Mouse (Mus musculus) CH12.LX (cell line): ENCODE measurements at regions not wholly inside any gene's neighbourhood (a gene's known extent, or its start where the extent isn't known, plus 50 kb on each side); places are given as distances from the start of the nearest gene placed in this dataset.

Source experiments
- DNase-seq: peaks from one replicate; pipeline ENCODE4 v3.0.0-alpha.2; 2013; ENCODE audit errors: extremely low read depth
- H3K27ac ChIP-seq: 2 replicates; pipeline ENCODE4 v1.5.1; 2012; ENCODE audit warnings: low read depth, mild to moderate bottlenecking, control low read depth, moderate library complexity; ENCODE audit not compliant: insufficient read depth
- H3K27me3 ChIP-seq: replicated peaks from 2 replicates; pipeline ENCODE3; 2012; ENCODE audit warnings: inconsistent platforms
- H3K36me3 ChIP-seq, 2 experiments: replicated peaks in 1 of 2; 2 replicates each; pipeline versions ENCODE3 to v1.6.1; 2012; ENCODE audit warnings: inconsistent platforms in 1 of 2, low read length in 1 of 2, mild to moderate bottlenecking in 1 of 2, mixed read lengths in 1 of 2, moderate library complexity in 1 of 2; ENCODE audit not compliant: control insufficient read depth in 1 of 2, insufficient read depth in 1 of 2
- H3K4me1 ChIP-seq, 2 experiments: 2 replicates each; pipeline ENCODE4 v1.6.1; 2012; ENCODE audit warnings: inconsistent platforms in 1 of 2, moderate library complexity in 1 of 2; ENCODE audit not compliant: insufficient read depth in 2 of 2, control insufficient read depth in 1 of 2
- H3K4me2 ChIP-seq: 2 replicates; pipeline ENCODE4 v1.6.1; 2012; ENCODE audit warnings: low read depth, mild to moderate bottlenecking, control low read depth; ENCODE audit not compliant: poor library complexity, insufficient read depth, severe bottlenecking
- H3K4me3 ChIP-seq, 3 experiments: fragments of 150-350 bp in 1 of 3; sonication (generic) in 1 of 3; replicated peaks in 1 of 3; 2 replicates each; pipeline versions ENCODE3 to v1.5.1; 2011 to 2012; ENCODE audit warnings: low read depth in 2 of 3, low read length in 2 of 3, mild to moderate bottlenecking in 2 of 3, moderate library complexity in 2 of 3, control low read depth in 1 of 3, improper control_type of control experiment in 1 of 3, inconsistent platforms in 1 of 3, mixed read lengths in 1 of 3; ENCODE audit not compliant: poor library complexity in 1 of 3
- H3K79me2 ChIP-seq: replicated peaks from 2 replicates; pipeline ENCODE4 v1.6.1; 2012; ENCODE audit warnings: mild to moderate bottlenecking, moderate library complexity; ENCODE audit not compliant: control insufficient read depth, poor library complexity, insufficient read depth, severe bottlenecking; ENCODE audit errors: extremely low read depth
- H3K9ac ChIP-seq: 2 replicates; pipeline ENCODE4 v1.6.1; 2012; ENCODE audit warnings: low read depth, mild to moderate bottlenecking, control low read depth, moderate library complexity; ENCODE audit not compliant: insufficient read depth
- H3K9me3 ChIP-seq: replicated peaks from 2 replicates; pipeline ENCODE3; 2012; ENCODE audit warnings: low read length, inconsistent platforms, mixed read lengths
- BHLHE40 ChIP-seq: IDR thresholded peaks from 2 replicates; pipeline ENCODE4 v1.6.1; 2011; ENCODE audit warnings: mild to moderate bottlenecking, low read depth, low read length, improper control_type of control experiment
- CHD1 ChIP-seq: IDR thresholded peaks from 2 replicates; pipeline ENCODE4 v1.6.1; 2012; ENCODE audit warnings: low read depth, low read length, improper control_type of control experiment, inconsistent platforms
- CHD2 ChIP-seq: IDR thresholded peaks from 2 replicates; pipeline ENCODE4 v1.6.1; 2011; ENCODE audit warnings: low read length, improper control_type of control experiment
- E2F4 ChIP-seq: IDR thresholded peaks from 2 replicates; pipeline ENCODE4 v1.6.1; 2011; ENCODE audit warnings: low read depth, low read length, improper control_type of control experiment; ENCODE audit not compliant: insufficient replicate concordance
- ETS1 ChIP-seq: conservative IDR thresholded peaks from 2 replicates; pipeline ENCODE4 v1.6.1; 2012; ENCODE audit warnings: low read depth, mild to moderate bottlenecking, inconsistent platforms, low read length, improper control_type of control experiment, moderate library complexity
- HCFC1 ChIP-seq: IDR thresholded peaks from 2 replicates; pipeline ENCODE4 v1.6.1; 2012; ENCODE audit warnings: low read depth, mild to moderate bottlenecking, inconsistent platforms, low read length, improper control_type of control experiment
- IRF4 ChIP-seq: IDR thresholded peaks from 2 replicates; pipeline ENCODE4 v1.6.1; 2014; ENCODE audit warnings: low read depth, mild to moderate bottlenecking, inconsistent platforms, low read length, improper control_type of control experiment
- JUN ChIP-seq: IDR thresholded peaks from 2 replicates; pipeline ENCODE4 v1.6.1; 2011; ENCODE audit warnings: low read depth, mild to moderate bottlenecking, low read length, improper control_type of control experiment, moderate library complexity; ENCODE audit not compliant: insufficient read depth
- KAT2A ChIP-seq: IDR thresholded peaks from 2 replicates; pipeline ENCODE4 v1.6.1; 2012; ENCODE audit warnings: low read length, improper control_type of control experiment, inconsistent platforms; ENCODE audit not compliant: insufficient replicate concordance
- MAX ChIP-seq: IDR thresholded peaks from 2 replicates; pipeline ENCODE4 v1.6.1; 2011; ENCODE audit warnings: low read length, improper control_type of control experiment
- MEF2A ChIP-seq: IDR thresholded peaks from 2 replicates; pipeline ENCODE4 v1.6.1; 2014; ENCODE audit warnings: low read depth, mild to moderate bottlenecking, inconsistent platforms, low read length, improper control_type of control experiment, borderline replicate concordance
- MXI1 ChIP-seq: IDR thresholded peaks from 2 replicates; pipeline ENCODE4 v1.6.1; 2011; ENCODE audit warnings: mild to moderate bottlenecking, low read depth, low read length, improper control_type of control experiment
- NELFE ChIP-seq: IDR thresholded peaks from 2 replicates; pipeline ENCODE4 v1.6.1; 2011; ENCODE audit warnings: low read depth, low read length, improper control_type of control experiment
- POLR2A ChIP-seq: IDR thresholded peaks from 2 replicates; pipeline ENCODE4 v1.6.1; 2011; ENCODE audit warnings: low read depth, mild to moderate bottlenecking, improper control_type of control experiment, low read length
- POLR2AphosphoS2 ChIP-seq: IDR thresholded peaks from 2 replicates; pipeline ENCODE4 v1.6.1; 2011; ENCODE audit warnings: low read depth, low read length, improper control_type of control experiment
- RCOR1 ChIP-seq: conservative IDR thresholded peaks from 2 replicates; pipeline ENCODE4 v1.6.1; 2012; ENCODE audit warnings: low read depth, mild to moderate bottlenecking, inconsistent platforms, low read length, improper control_type of control experiment
- TCF12 ChIP-seq: IDR thresholded peaks from 2 replicates; pipeline ENCODE4 v1.6.1; 2014; ENCODE audit warnings: low read depth, mild to moderate bottlenecking, inconsistent platforms, low read length, improper control_type of control experiment
- USF2 ChIP-seq: conservative IDR thresholded peaks from 2 replicates; pipeline ENCODE4 v1.6.1; 2011; ENCODE audit warnings: low read depth, low read length, improper control_type of control experiment
- ZC3H11A ChIP-seq: IDR thresholded peaks from 2 replicates; pipeline ENCODE4 v1.6.1; 2012; ENCODE audit warnings: low read depth, mild to moderate bottlenecking, inconsistent platforms, low read length, improper control_type of control experiment
- dilution Hi-C: fragments of 300-500 bp; cut with MboI; formaldehyde crosslinking; loops from 2 replicates; pipeline ENCODE4 v1.14.3; 2020; ENCODE audit warnings: low sequenced_read_pairs; ENCODE audit not compliant: extremely low pct_unique_long_range_greater_than_20kb, extremely low pct_ligation_motif_present
- in situ Hi-C: fragments of 300-500 bp; cut with MboI; formaldehyde crosslinking; loops from 3 replicates; pipeline ENCODE4 v1.14.3; 2019; ENCODE audit warnings: low sequenced_read_pairs, low pct_ligation_motif_present, low pct_unique_long_range_greater_than_20kb, mixed read lengths

DNA sequence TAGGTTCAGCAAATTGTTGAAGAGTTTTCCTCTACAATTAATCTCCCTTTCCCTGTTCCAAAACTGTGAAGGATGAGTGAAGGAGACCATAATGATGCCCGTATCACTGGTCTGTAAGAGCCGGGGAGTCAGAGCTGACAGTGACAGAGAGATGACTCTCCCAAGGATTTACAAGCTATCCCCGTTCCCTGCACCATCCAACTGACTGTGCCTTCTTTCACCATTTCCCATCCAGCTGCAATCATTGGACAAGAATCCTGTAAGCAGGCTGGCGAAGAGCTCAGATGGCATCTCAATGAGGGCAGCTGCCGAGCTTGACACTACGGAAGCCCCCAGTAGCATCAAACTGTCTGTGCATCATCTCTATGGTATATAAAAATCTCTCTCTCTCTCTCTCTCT lies 133.1 kb downstream of the Irs2 start:
- Histone ChIP-seq H3K4me2 (no peak overlapping the region), H3K27me3 (no peaks in the 10 kb centered on the region), H3K4me3 (no peak overlapping the region), H3K9me3 (no peaks in the 10 kb centered on the region), H3K9ac (no peak overlapping the region), H3K27ac (no peak overlapping the region), H3K4me1 (peaks cover 0 to 17% of the 10 kb centered on the region in 2 experiments; a peak in 2 of 4 replicates), H3K79me2 (no peaks in the 10 kb centered on the region), H3K36me3 (no peaks in the 10 kb centered on the region)
- in situ Hi-C loops (no loop called here), dilution Hi-C loops (no loop called here)
- TF ChIP-seq CHD2 (no peak), MAX (no peak)
- DNase-seq, result no peak

- no peaks in the 10 kb centered on the region for H3K9me3 ChIP-seq
- peaks cover 0 to 14% of the 10 kb centered on the region in 2 experiments; a peak in 2 of 4 replicates for H3K4me1 ChIP-seq
- DNase-seq, result no peak
- in situ Hi-C loops (no loop called here), dilution Hi-C loops (no loop called here)
- peak overlapping the region; percentile 82 for H3K9ac ChIP-seq
- peak overlapping the region in 1 of 3 experiments; percentile 46 for H3K4me3 ChIP-seq
- H3K79me2 ChIP-seq, result no peaks in the 10 kb centered on the region
- no peak overlapping the region for H3K27ac ChIP-seq
- H3K27me3 ChIP-seq, result no peaks in the 10 kb centered on the region
- TF ChIP-seq NELFE (no peak), ETS1 (no peak), BHLHE40 (no peak), USF2 (no peak), RCOR1 (no peak), E2F4 (no peak), KAT2A (no peak)
- H3K36me3 ChIP-seq, result no peaks in the 10 kb centered on the region
- peak overlapping the region; percentile 94 for H3K4me2 ChIP-seq
These were observed 136.8 kb downstream of the Irs2 start for GRCm38 (mm10) chr8:10871451-10871850.

DNA sequence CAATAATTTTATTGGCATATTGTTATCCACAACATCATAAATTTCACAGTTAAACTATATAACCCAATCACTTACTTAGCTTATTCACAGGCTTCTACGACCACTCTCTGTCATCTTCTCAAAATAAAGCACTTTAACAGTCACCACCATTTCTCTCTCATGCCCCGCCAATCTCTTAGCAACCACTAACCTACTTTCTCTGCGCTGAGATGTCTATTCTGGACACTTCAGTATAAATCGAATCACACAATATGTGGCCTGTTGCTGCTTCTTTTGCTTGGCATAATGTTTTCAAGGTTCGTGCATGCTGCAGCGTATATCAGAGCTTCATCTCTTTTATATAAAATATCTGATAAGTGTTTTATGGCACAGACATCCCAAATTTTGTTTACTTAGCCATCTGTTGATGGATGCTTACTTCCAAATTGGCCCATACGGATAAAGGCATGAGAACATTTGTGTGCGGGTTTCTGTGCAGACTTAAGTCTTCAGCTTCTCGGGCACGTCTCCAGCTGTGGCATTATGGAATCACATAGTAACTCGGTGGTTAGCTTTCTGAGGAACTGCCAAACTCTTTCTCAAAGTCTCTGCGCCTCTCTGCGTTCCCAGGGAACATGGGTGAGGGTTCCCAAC lies 137.7 kb downstream of the Irs2 start:
- Histone ChIP-seq H3K36me3 (no peaks in the 10 kb centered on the region), H3K4me3 (no peak overlapping the region), H3K4me2 (no peak overlapping the region), H3K4me1 (peaks cover 0 to 9% of the 10 kb centered on the region in 2 experiments; a peak in 2 of 4 replicates), H3K79me2 (no peaks in the 10 kb centered on the region), H3K27ac (no peak overlapping the region)
- DNase-seq, result no peak
- no peak for TF ChIP-seq IRF4
- no peak for TF ChIP-seq E2F4
- TF ChIP-seq USF2, result no peak
- TF ChIP-seq HCFC1, result no peak
- no peak for TF ChIP-seq JUN
- no peak for TF ChIP-seq CHD1
- no peak for TF ChIP-seq MEF2A
- TF ChIP-seq TCF12, result no peak
- TF ChIP-seq POLR2A, result no peak
- no peak for TF ChIP-seq ZC3H11A
- no peak for TF ChIP-seq POLR2AphosphoS2
- TF ChIP-seq MXI1, result no peak
- TF ChIP-seq, all 38 proteins: peak for 0
- in situ Hi-C loops, result no loop called here
- H3K27me3 ChIP-seq, result no peaks in the 10 kb centered on the region
- no peak overlapping the region for H3K9ac ChIP-seq
- dilution Hi-C loops, result no loop called here
- H3K9me3 ChIP-seq, result no peaks in the 10 kb centered on the region
